Mouse (Mus musculus): Measurements from ENCODE around the gene Nol8. TPM values are rescaled to one million over a fixed set of nuclear protein-coding genes. Genes with fewer than 3 reads are reported as not detected.

Nol8 gene
- polyA plus RNA-seq, 1 experiment from 2014 or later, result 24.0 TPM

GRCm38 (mm10) chr13:49639965-49640364 lies 12.9 kb upstream of the Nol8 start:
- Histone ChIP-seq H3K27me3 (ENCODE audit: control insufficient read depth, insufficient read depth, low read length) (no peaks in the 10 kb centered on the region), H3K9me3 (ENCODE audit: control insufficient read depth, low read length) (no peaks in the 10 kb centered on the region), H3K9ac (ENCODE audit: low read length) (no peak overlapping the region), H3K27ac (ENCODE audit: low read depth, low read length) (no peak overlapping the region), H3K36me3 (ENCODE audit: control insufficient read depth, insufficient read depth, low read length) (no peaks in the 10 kb centered on the region), H3K4me3 (ENCODE audit: low read depth, low read length) (no peak overlapping the region), H3K4me1 (ENCODE audit: control insufficient read depth, insufficient read depth, low read length) (no peaks in the 10 kb centered on the region), H3K4me2 (no peak overlapping the region)
- no peak for ATAC-seq (ENCODE audit: low FRiP score)
- WGBS, result 94% methylated on average over 2 of the region's 2 CpGs
- no peak for DNase-seq (ENCODE audit: low spot score, missing footprints)

- Histone ChIP-seq H3K27me3 (ENCODE audit: control insufficient read depth, insufficient read depth, low read length) (no peaks in the 10 kb centered on the region), H3K9ac (ENCODE audit: low read length) (no peak overlapping the region), H3K4me2 (no peak overlapping the region), H3K4me3 (ENCODE audit: low read depth, low read length) (no peak overlapping the region), H3K9me3 (ENCODE audit: control insufficient read depth, low read length) (no peaks in the 10 kb centered on the region), H3K36me3 (ENCODE audit: control insufficient read depth, insufficient read depth, low read length) (no peaks in the 10 kb centered on the region), H3K4me1 (ENCODE audit: control insufficient read depth, insufficient read depth, low read length) (no peaks in the 10 kb centered on the region), H3K27ac (ENCODE audit: low read depth, low read length) (no peak overlapping the region)
- ATAC-seq (ENCODE audit: low FRiP score) (no peak), DNase-seq (ENCODE audit: low spot score, missing footprints) (no peak)
- WGBS, result 88% methylated on average over 6 of the region's 6 CpGs
These were observed 10.2 kb upstream of the Nol8 start for GRCm38 (mm10) chr13:49642650-49643049.

- ATAC-seq (ENCODE audit: low FRiP score) (no peak), DNase-seq (ENCODE audit: low spot score, missing footprints) (no peak)
- Histone ChIP-seq H3K4me2 (no peak overlapping the region), H3K9me3 (ENCODE audit: control insufficient read depth, low read length) (no peaks in the 10 kb centered on the region), H3K4me3 (ENCODE audit: low read depth, low read length) (no peak overlapping the region), H3K9ac (ENCODE audit: low read length) (no peak overlapping the region), H3K27ac (ENCODE audit: low read depth, low read length) (no peak overlapping the region), H3K36me3 (ENCODE audit: control insufficient read depth, insufficient read depth, low read length) (no peaks in the 10 kb centered on the region), H3K27me3 (ENCODE audit: control insufficient read depth, insufficient read depth, low read length) (no peaks in the 10 kb centered on the region), H3K4me1 (ENCODE audit: control insufficient read depth, insufficient read depth, low read length) (no peaks in the 10 kb centered on the region)
These were observed 9.1 kb upstream of the Nol8 start for GRCm38 (mm10) chr13:49643669-49644362.

- H3K9ac ChIP-seq (ENCODE audit: low read length), result no peak overlapping the region
- peak; percentile 84 for DNase-seq (ENCODE audit: low spot score, missing footprints)
- no peaks in the 10 kb centered on the region for H3K36me3 ChIP-seq (ENCODE audit: control insufficient read depth, insufficient read depth, low read length)
- H3K9me3 ChIP-seq (ENCODE audit: control insufficient read depth, low read length), result no peaks in the 10 kb centered on the region
- no peak overlapping the region for H3K27ac ChIP-seq (ENCODE audit: low read depth, low read length)
- no peaks in the 10 kb centered on the region for H3K27me3 ChIP-seq (ENCODE audit: control insufficient read depth, insufficient read depth, low read length)
- no peak for ATAC-seq (ENCODE audit: low FRiP score)
- 83% methylated on average over 2 of the region's 2 CpGs for WGBS
- no peaks in the 10 kb centered on the region for H3K4me1 ChIP-seq (ENCODE audit: control insufficient read depth, insufficient read depth, low read length)
- no peak overlapping the region for H3K4me3 ChIP-seq (ENCODE audit: low read depth, low read length)
- H3K4me2 ChIP-seq, result no peak overlapping the region
These were observed 7.9 kb upstream of the Nol8 start for GRCm38 (mm10) chr13:49644731-49645529.

GRCm38 (mm10) chr13:49646019-49646418 lies 6.9 kb upstream of the Nol8 start:
- no peaks in the 10 kb centered on the region for H3K9me3 ChIP-seq (ENCODE audit: control insufficient read depth, low read length)
- 87% methylated on average over 1 of the region's 1 CpGs for WGBS

GRCm38 (mm10) chr13:49651136-49651535 lies 1.7 kb upstream of the Nol8 start:
- 51% methylated on average over 2 of the region's 2 CpGs for WGBS
- no peaks in the 10 kb centered on the region for H3K36me3 ChIP-seq (ENCODE audit: control insufficient read depth, insufficient read depth, low read length)
- H3K4me1 ChIP-seq (ENCODE audit: control insufficient read depth, insufficient read depth, low read length), result peaks cover 12% of the 10 kb centered on the region; the same call in 1 of the 2 replicates
- no peak overlapping the region for H3K4me2 ChIP-seq
- ATAC-seq (ENCODE audit: low FRiP score) (no peak), DNase-seq (ENCODE audit: low spot score, missing footprints) (no peak)
- H3K9ac ChIP-seq (ENCODE audit: low read length), result no peak overlapping the region
- no peak overlapping the region for H3K27ac ChIP-seq (ENCODE audit: low read depth, low read length)
- no peaks in the 10 kb centered on the region for H3K27me3 ChIP-seq (ENCODE audit: control insufficient read depth, insufficient read depth, low read length)
- H3K4me3 ChIP-seq (ENCODE audit: low read depth, low read length), result no peak overlapping the region
- H3K9me3 ChIP-seq (ENCODE audit: control insufficient read depth, low read length), result no peaks in the 10 kb centered on the region

More at GRCm38 (mm10) chr13:49646019-49646418, 6.9 kb upstream of the Nol8 start:
- H3K4me1 ChIP-seq (ENCODE audit: control insufficient read depth, insufficient read depth, low read length), result no peaks in the 10 kb centered on the region
- H3K36me3 ChIP-seq (ENCODE audit: control insufficient read depth, insufficient read depth, low read length), result no peaks in the 10 kb centered on the region
- no peak for ATAC-seq (ENCODE audit: low FRiP score)
- no peak for DNase-seq (ENCODE audit: low spot score, missing footprints)
- H3K4me3 ChIP-seq (ENCODE audit: low read depth, low read length), result no peak overlapping the region
- H3K4me2 ChIP-seq, result no peak overlapping the region
- H3K27ac ChIP-seq (ENCODE audit: low read depth, low read length), result no peak overlapping the region
- H3K9ac ChIP-seq (ENCODE audit: low read length), result no peak overlapping the region
- H3K27me3 ChIP-seq (ENCODE audit: control insufficient read depth, insufficient read depth, low read length), result no peaks in the 10 kb centered on the region

DNA sequence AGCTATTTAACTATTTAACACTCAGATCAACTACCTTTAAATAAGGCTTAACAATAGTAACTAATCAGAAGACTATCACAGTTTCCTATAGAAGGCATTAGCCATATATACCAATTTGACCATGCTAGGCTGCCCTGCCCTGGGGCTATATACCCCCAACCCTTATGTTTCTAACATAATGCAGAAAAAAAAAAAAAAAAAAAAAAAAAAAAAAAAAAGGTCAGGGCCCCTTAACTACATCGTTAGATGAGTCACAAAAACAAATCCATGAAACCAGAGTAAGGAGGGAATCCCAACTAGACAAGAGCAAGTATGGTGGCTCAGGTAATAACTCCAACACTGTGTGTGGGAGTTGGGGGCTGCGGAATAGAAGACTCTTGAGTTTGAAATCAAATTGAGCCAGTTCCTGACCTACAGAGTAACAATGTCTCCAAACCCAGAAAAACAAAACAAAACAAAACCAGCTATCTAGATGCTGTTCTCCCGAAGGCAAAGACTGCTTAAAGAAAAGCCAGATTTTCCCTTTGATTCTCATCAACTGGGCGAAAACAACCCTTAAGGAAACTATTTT lies 1.0 kb upstream of the Nol8 start:
- no peaks in the 10 kb centered on the region for H3K27me3 ChIP-seq (ENCODE audit: control insufficient read depth, insufficient read depth, low read length)
- ATAC-seq (ENCODE audit: low FRiP score) (no peak), DNase-seq (ENCODE audit: low spot score, missing footprints) (peak; percentile 86)
- no peaks in the 10 kb centered on the region for H3K36me3 ChIP-seq (ENCODE audit: control insufficient read depth, insufficient read depth, low read length)
- H3K9me3 ChIP-seq (ENCODE audit: control insufficient read depth, low read length), result no peaks in the 10 kb centered on the region
- no peak overlapping the region for H3K27ac ChIP-seq (ENCODE audit: low read depth, low read length)
- 2% methylated on average over 4 of the region's 4 CpGs for WGBS
- peaks cover 12% of the 10 kb centered on the region; the same call in 1 of the 2 replicates for H3K4me1 ChIP-seq (ENCODE audit: control insufficient read depth, insufficient read depth, low read length)
- peak overlapping the region; percentile 82 for H3K4me3 ChIP-seq (ENCODE audit: low read depth, low read length)
- peak overlapping the region; percentile 64 for H3K9ac ChIP-seq (ENCODE audit: low read length)
- peak overlapping the region; percentile 74 for H3K4me2 ChIP-seq

DNA sequence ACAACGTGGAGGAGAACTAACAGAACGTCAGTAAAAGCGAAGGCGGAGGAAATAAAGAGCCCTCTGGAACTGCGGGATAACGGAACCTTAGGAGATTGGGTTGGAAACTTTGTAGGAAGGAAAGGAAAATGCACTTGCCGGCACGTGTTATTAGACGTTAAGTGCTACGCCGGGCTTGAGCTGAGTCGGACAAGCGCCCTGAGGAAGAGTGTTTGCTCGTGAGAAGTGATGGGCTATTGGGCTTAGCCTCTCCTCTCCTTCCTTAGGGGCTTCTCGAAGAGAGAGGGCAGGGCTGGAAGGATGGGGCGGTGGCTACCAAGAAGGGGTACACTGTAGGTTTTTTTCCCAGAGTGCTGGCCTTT lies 283 bp downstream of the Nol8 start:
- ATAC-seq (ENCODE audit: low FRiP score) (peak; percentile 78), DNase-seq (ENCODE audit: low spot score, missing footprints) (no peak)
- no peaks in the 10 kb centered on the region for H3K9me3 ChIP-seq (ENCODE audit: control insufficient read depth, low read length)
- no peaks in the 10 kb centered on the region for H3K27me3 ChIP-seq (ENCODE audit: control insufficient read depth, insufficient read depth, low read length)
- H3K27ac ChIP-seq (ENCODE audit: low read depth, low read length), result no peak overlapping the region; the same call in 1 of the 2 replicates
- under 1% methylated on average over 16 of the region's 16 CpGs for WGBS
- H3K4me1 ChIP-seq (ENCODE audit: control insufficient read depth, insufficient read depth, low read length), result peaks cover 12% of the 10 kb centered on the region; the same call in 1 of the 2 replicates
- H3K4me2 ChIP-seq, result peak overlapping the region; percentile 75
- peak overlapping the region; percentile 82 for H3K4me3 ChIP-seq (ENCODE audit: low read depth, low read length)
- peak overlapping the region; percentile 74 for H3K9ac ChIP-seq (ENCODE audit: low read length)
- no peaks in the 10 kb centered on the region for H3K36me3 ChIP-seq (ENCODE audit: control insufficient read depth, insufficient read depth, low read length)

- no peaks in the 10 kb centered on the region for H3K27me3 ChIP-seq (ENCODE audit: control insufficient read depth, insufficient read depth, low read length)
- no peak overlapping the region for H3K4me2 ChIP-seq
- WGBS, result 87% methylated on average over 2 of the region's 2 CpGs
- 0 out of 2 replicates have a peak, but pooled peaks cover 5% of the 10 kb centered on the region for H3K36me3 ChIP-seq (ENCODE audit: control insufficient read depth, insufficient read depth, low read length)
- no peak for DNase-seq (ENCODE audit: low spot score, missing footprints)
- H3K9ac ChIP-seq (ENCODE audit: low read length), result no peak overlapping the region
- ATAC-seq (ENCODE audit: low FRiP score), result no peak
- H3K27ac ChIP-seq (ENCODE audit: low read depth, low read length), result no peak overlapping the region
- H3K9me3 ChIP-seq (ENCODE audit: control insufficient read depth, low read length), result no peaks in the 10 kb centered on the region
- peaks cover 2% of the 10 kb centered on the region; the same call in 1 of the 2 replicates for H3K4me1 ChIP-seq (ENCODE audit: control insufficient read depth, insufficient read depth, low read length)
- H3K4me3 ChIP-seq (ENCODE audit: low read depth, low read length), result no peak overlapping the region
These were observed 24.9 kb downstream of the Nol8 start for GRCm38 (mm10) chr13:49677793-49678192.
